Mouse (Mus musculus) urinary bladder, postnatal 25 days (tissue): ENCODE results near the gene Fyb.

ENCODE experiments used
- DNase-seq: peaks from one replicate; pipeline ENCODE4 v3.0.0; 2022; ENCODE audit warnings: low spot score

Fyb gene

GRCm38 (mm10) chr15:6600314-6600713 lies 77.7 kb downstream of the Fyb start:
- no peak for DNase-seq

- no peak for DNase-seq
Measured at GRCm38 (mm10) chr15:6601330-6601729, 78.7 kb downstream of the Fyb start.

GRCm38 (mm10) chr15:6602003-6602402 lies 79.3 kb downstream of the Fyb start:
- DNase-seq: no peak

GRCm38 (mm10) chr15:6610703-6611102 lies 88.0 kb downstream of the Fyb start:
- DNase-seq: no peak

- DNase-seq: no peak
Measured at GRCm38 (mm10) chr15:6612835-6613234, 90.2 kb downstream of the Fyb start.

GRCm38 (mm10) chr15:6616382-6617149 lies 93.9 kb downstream of the Fyb start:
- DNase-seq: no peak

GRCm38 (mm10) chr15:6619558-6620316 lies 97.1 kb downstream of the Fyb start:
- no peak for DNase-seq

- DNase-seq: peak; percentile 80
Measured at GRCm38 (mm10) chr15:6622512-6622911, 99.9 kb downstream of the Fyb start.

- DNase-seq: no peak
Measured at GRCm38 (mm10) chr15:6623529-6624228, 101.0 kb downstream of the Fyb start.

- DNase-seq: no peak
Measured at GRCm38 (mm10) chr15:6624365-6625182, 101.9 kb downstream of the Fyb start.

- peak; percentile 16 for DNase-seq
Measured at GRCm38 (mm10) chr15:6625607-6626033, 103.0 kb downstream of the Fyb start.

GRCm38 (mm10) chr15:6626123-6626522 lies 103.5 kb downstream of the Fyb start:
- no peak for DNase-seq

- no peak for DNase-seq
Measured at GRCm38 (mm10) chr15:6628431-6629077, 105.9 kb downstream of the Fyb start.

- no peak for DNase-seq
Measured at GRCm38 (mm10) chr15:6629174-6629573, 106.5 kb downstream of the Fyb start.

GRCm38 (mm10) chr15:6635405-6635804 lies 112.8 kb downstream of the Fyb start:
- no peak for DNase-seq

GRCm38 (mm10) chr15:6642223-6642622 lies 119.6 kb downstream of the Fyb start:
- no peak for DNase-seq

GRCm38 (mm10) chr15:6645498-6645897 lies 122.8 kb downstream of the Fyb start:
- DNase-seq: no peak

GRCm38 (mm10) chr15:6647066-6647465 lies 124.4 kb downstream of the Fyb start:
- no peak for DNase-seq

GRCm38 (mm10) chr15:6648757-6649403 lies 126.2 kb downstream of the Fyb start:
- no peak for DNase-seq

GRCm38 (mm10) chr15:6653046-6653445 lies 130.4 kb downstream of the Fyb start:
- DNase-seq: no peak

GRCm38 (mm10) chr15:6658081-6658480 lies 135.4 kb downstream of the Fyb start:
- DNase-seq: no peak
